Mouse (Mus musculus): ENCODE measurements at regions not wholly inside any gene's neighbourhood (a gene's known extent, or its start where the extent isn't known, plus 50 kb on each side); places are given as distances from the start of the nearest gene placed in this dataset.

- Histone ChIP-seq H3K4me1 (replicated peaks) (no peaks in the 10 kb centered on the region), H3K4me2 (replicated peaks) (no peak overlapping the region), H3K9ac (no peak overlapping the region), H3K27ac (no peak overlapping the region), H3K9me3 (no peaks in the 10 kb centered on the region), H3K36me3 (no peaks in the 10 kb centered on the region), H3K4me3 (replicated peaks) (no peak overlapping the region), H3K27me3 (replicated peaks) (0 out of 2 replicates have a peak, but pooled peaks cover 5% of the 10 kb centered on the region)
- WGBS, result 70% methylated on average over 4 of the region's 4 CpGs
- no peak for ATAC-seq
Observed at GRCm38 (mm10) chr8:26267569-26267968, 148.2 kb downstream of the Gm45692 start.

DNA sequence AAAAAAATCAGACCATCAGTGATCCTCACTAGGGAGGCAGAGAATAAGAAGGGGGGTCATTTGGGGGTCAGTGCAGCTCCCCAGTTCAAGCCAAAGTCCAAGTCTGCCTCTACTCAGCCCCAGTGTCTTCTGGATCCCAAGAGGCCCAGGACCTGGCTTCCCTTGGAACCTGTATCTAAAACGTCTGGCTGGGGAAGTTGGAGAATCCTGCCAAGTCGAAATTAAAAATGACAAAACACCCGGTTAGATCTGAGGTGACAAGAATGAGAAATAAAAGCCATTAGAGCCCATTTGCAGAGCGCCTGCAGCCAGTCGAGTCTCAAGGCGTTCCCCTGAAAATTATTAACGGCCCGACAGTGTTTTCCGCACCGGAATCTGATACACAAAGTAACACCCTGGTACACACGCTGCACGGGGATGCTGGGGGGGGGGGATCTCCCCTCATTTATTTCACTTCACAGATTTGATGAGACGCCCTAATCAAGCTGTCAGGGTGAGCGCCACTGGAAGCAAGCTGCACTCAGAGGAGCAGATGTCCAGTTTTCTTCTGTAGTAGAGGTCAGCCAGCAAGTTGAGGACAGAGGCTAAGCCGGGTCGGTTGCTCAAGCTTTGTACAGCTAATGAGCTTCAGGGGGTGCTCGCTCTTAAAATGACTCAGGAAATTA is 149.5 kb downstream of the Gm45692 start:
- H3K4me3 ChIP-seq (replicated peaks), result no peak overlapping the region
- no peaks in the 10 kb centered on the region for H3K4me1 ChIP-seq (replicated peaks)
- ATAC-seq, result no peak
- H3K4me2 ChIP-seq (replicated peaks), result no peak overlapping the region
- H3K9ac ChIP-seq, result no peak overlapping the region
- H3K9me3 ChIP-seq, result no peaks in the 10 kb centered on the region
- H3K27ac ChIP-seq, result no peak overlapping the region
- 53% methylated on average over 17 of the region's 17 CpGs for WGBS
- no peaks in the 10 kb centered on the region for H3K36me3 ChIP-seq
- H3K27me3 ChIP-seq (replicated peaks), result 0 out of 2 replicates have a peak, but pooled peaks cover 10% of the 10 kb centered on the region

- H3K36me3 ChIP-seq, result no peaks in the 10 kb centered on the region
- no peak for ATAC-seq
- H3K27me3 ChIP-seq (replicated peaks), result 0 out of 2 replicates have a peak, but pooled peaks cover 5% of the 10 kb centered on the region
- H3K27ac ChIP-seq, result no peak overlapping the region
- no peak overlapping the region for H3K4me2 ChIP-seq (replicated peaks)
- 39% methylated on average over 4 of the region's 4 CpGs for WGBS
- H3K9me3 ChIP-seq, result no peaks in the 10 kb centered on the region
- no peak overlapping the region for H3K4me3 ChIP-seq (replicated peaks)
- no peaks in the 10 kb centered on the region for H3K4me1 ChIP-seq (replicated peaks)
- no peak overlapping the region for H3K9ac ChIP-seq
Observed at GRCm38 (mm10) chr8:26272110-26272509, 152.8 kb downstream of the Gm45692 start.

DNA sequence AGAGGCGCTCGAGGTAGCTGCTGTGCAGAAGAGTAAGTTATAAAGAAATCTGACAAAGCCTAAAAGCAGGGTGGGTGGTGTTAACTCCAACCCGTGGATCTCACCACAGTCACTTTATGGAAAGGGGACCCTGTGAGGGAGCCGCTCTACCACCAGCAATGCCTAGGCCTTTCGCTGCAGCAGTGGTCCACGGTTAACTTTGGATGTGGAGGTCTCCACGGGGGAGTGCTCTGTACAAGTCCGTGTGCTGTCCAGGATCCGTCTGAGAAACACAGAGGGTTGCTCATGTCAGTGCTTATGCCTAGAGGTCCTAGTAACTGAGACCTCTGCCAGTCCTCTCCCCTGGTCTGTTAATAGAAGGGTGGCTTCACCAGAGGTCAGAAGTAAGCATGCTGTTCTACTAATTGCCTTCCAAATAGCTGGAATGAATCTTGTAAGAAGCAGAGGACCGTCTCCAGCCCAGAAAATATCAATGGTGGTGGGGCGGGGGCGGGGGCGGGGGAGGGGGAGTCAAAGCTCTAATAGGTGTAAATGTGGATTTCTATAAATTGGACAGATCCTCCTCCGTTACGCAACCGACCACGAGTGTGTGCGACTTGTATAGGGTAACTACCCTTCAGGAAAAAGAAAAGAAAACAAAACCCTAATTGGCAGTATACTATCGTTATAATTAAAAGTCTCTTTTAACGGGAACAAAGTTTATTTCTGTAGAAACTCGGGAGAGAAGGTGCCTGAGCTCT is 153.5 kb downstream of the Gm45692 start:
- Histone ChIP-seq H3K4me3 (replicated peaks) (no peak overlapping the region), H3K4me2 (replicated peaks) (peak overlapping the region; percentile 39), H3K36me3 (no peaks in the 10 kb centered on the region), H3K9me3 (no peaks in the 10 kb centered on the region), H3K9ac (no peak overlapping the region), H3K27me3 (replicated peaks) (0 out of 2 replicates have a peak, but pooled peaks cover 5% of the 10 kb centered on the region), H3K27ac (no peak overlapping the region), H3K4me1 (replicated peaks) (no peaks in the 10 kb centered on the region)
- WGBS, result 43% methylated on average over 21 of the region's 21 CpGs
- ATAC-seq, result no peak

GRCm38 (mm10) chr8:26273415-26273760 is 154.1 kb downstream of the Gm45692 start:
- 12% methylated on average over 12 of the region's 12 CpGs for WGBS
- Histone ChIP-seq H3K4me2 (replicated peaks) (peak overlapping the region; percentile 39), H3K36me3 (no peaks in the 10 kb centered on the region), H3K27me3 (replicated peaks) (0 out of 2 replicates have a peak, but pooled peaks cover 5% of the 10 kb centered on the region), H3K9me3 (no peaks in the 10 kb centered on the region), H3K4me1 (replicated peaks) (no peaks in the 10 kb centered on the region), H3K27ac (no peak overlapping the region), H3K9ac (no peak overlapping the region), H3K4me3 (replicated peaks) (no peak overlapping the region)
- no peak for ATAC-seq

DNA sequence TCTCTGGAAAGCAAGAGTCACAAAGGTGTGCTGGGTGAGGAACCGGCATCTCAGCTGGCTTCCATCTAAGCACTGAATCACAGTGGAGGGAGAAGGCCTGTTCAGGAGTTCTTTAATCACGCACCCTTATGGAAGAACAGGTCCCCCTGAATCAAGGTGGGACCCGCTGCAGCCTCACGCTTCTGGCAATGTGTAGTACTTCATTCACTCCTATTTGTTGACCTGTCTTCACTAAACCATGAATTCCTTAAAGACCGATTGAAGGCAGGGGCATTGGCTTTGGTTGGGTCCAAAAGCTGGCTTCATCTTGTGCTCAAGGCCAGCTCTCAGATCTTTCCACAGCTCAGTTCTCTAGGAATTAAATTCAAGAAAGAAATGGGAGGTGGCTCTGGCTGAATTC is 154.5 kb downstream of the Gm45692 start:
- Histone ChIP-seq H3K27ac (no peak overlapping the region), H3K36me3 (no peaks in the 10 kb centered on the region), H3K4me1 (replicated peaks) (no peaks in the 10 kb centered on the region), H3K9ac (no peak overlapping the region), H3K4me2 (replicated peaks) (peak overlapping the region; percentile 39; the same call in 1 of the 2 replicates), H3K9me3 (no peaks in the 10 kb centered on the region), H3K27me3 (replicated peaks) (0 out of 2 replicates have a peak, but pooled peaks cover 5% of the 10 kb centered on the region), H3K4me3 (replicated peaks) (no peak overlapping the region)
- 62% methylated on average over 5 of the region's 5 CpGs for WGBS
- no peak for ATAC-seq

GRCm38 (mm10) chr8:26274481-26274880 is 155.1 kb downstream of the Gm45692 start:
- Histone ChIP-seq H3K9ac (no peak overlapping the region), H3K9me3 (no peaks in the 10 kb centered on the region), H3K36me3 (no peaks in the 10 kb centered on the region), H3K27ac (no peak overlapping the region), H3K4me2 (replicated peaks) (no peak overlapping the region), H3K27me3 (replicated peaks) (0 out of 2 replicates have a peak, but pooled peaks cover 5% of the 10 kb centered on the region), H3K4me3 (replicated peaks) (no peak overlapping the region), H3K4me1 (replicated peaks) (no peaks in the 10 kb centered on the region)
- no peak for ATAC-seq
- WGBS, result 96% methylated on average over 6 of the region's 6 CpGs

DNA sequence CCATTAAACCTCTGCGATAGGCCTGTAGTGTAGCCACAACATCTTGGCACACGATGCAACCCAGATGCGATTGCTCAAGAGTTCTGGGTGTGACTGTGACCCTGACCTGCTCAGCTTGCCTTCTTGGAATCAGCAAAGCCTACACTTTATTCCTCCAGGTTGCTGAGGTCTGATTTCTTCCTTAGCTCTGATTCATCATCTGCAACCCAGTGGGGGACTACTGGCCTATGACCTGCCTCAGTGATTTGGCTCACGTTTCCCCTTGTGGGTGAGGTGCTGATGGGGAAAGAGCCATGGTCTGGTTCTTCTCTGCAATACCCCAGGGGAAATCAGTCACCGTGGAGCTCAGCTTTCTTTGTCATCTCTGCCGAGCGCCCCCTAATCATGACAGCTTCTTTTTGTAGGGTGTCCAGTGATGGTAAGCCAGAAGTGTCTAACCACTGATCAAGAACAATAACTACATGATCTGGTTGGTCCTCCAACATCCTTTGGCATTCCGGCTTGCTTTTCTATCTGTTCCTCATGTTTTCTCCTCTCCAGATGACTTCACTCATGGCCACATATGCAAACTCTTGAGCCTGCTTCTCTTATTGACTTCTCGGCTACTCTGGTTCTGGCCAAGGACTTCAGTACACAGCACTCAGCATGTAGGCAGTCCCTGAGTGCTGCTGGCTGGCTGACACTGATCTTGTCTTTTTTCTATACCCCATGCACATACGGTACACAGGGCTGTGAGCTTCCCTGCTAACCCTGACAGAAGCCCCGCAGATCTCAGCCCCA is 163.0 kb downstream of the Gm45692 start:
- no peak for ATAC-seq
- Histone ChIP-seq H3K27ac (no peak overlapping the region), H3K27me3 (replicated peaks) (no peaks in the 10 kb centered on the region), H3K9me3 (no peaks in the 10 kb centered on the region), H3K4me2 (replicated peaks) (no peak overlapping the region), H3K36me3 (no peaks in the 10 kb centered on the region), H3K4me1 (replicated peaks) (no peaks in the 10 kb centered on the region), H3K4me3 (replicated peaks) (no peak overlapping the region), H3K9ac (no peak overlapping the region)
- 78% methylated on average over 11 of the region's 11 CpGs for WGBS

GRCm38 (mm10) chr8:26283957-26284356 is 164.6 kb downstream of the Gm45692 start:
- no peak overlapping the region for H3K4me2 ChIP-seq (replicated peaks)
- no peaks in the 10 kb centered on the region for H3K27me3 ChIP-seq (replicated peaks)
- no peak overlapping the region for H3K27ac ChIP-seq
- H3K9me3 ChIP-seq, result no peaks in the 10 kb centered on the region
- no peak overlapping the region for H3K9ac ChIP-seq
- WGBS, result 68% methylated on average over 2 of the region's 2 CpGs
- no peaks in the 10 kb centered on the region for H3K4me1 ChIP-seq (replicated peaks)
- H3K4me3 ChIP-seq (replicated peaks), result no peak overlapping the region
- no peaks in the 10 kb centered on the region for H3K36me3 ChIP-seq
- no peak for ATAC-seq

- Histone ChIP-seq H3K4me3 (replicated peaks) (no peak overlapping the region), H3K27ac (no peak overlapping the region), H3K4me1 (replicated peaks) (no peaks in the 10 kb centered on the region), H3K27me3 (replicated peaks) (no peaks in the 10 kb centered on the region), H3K4me2 (replicated peaks) (no peak overlapping the region), H3K9me3 (no peaks in the 10 kb centered on the region), H3K9ac (no peak overlapping the region), H3K36me3 (no peaks in the 10 kb centered on the region)
- WGBS, result 69% methylated on average over 6 of the region's 6 CpGs
- ATAC-seq, result no peak
Observed at GRCm38 (mm10) chr8:26287665-26288064, 168.3 kb downstream of the Gm45692 start.

- H3K4me2 ChIP-seq (replicated peaks), result no peak overlapping the region
- H3K9ac ChIP-seq, result no peak overlapping the region
- no peaks in the 10 kb centered on the region for H3K36me3 ChIP-seq
- ATAC-seq, result no peak
- no peaks in the 10 kb centered on the region for H3K27me3 ChIP-seq (replicated peaks)
- 83% methylated on average over 4 of the region's 4 CpGs for WGBS
- H3K4me3 ChIP-seq (replicated peaks), result no peak overlapping the region
- H3K4me1 ChIP-seq (replicated peaks), result no peaks in the 10 kb centered on the region
- no peaks in the 10 kb centered on the region for H3K9me3 ChIP-seq
- H3K27ac ChIP-seq, result no peak overlapping the region
Observed at GRCm38 (mm10) chr8:26288163-26288562, 168.8 kb downstream of the Gm45692 start.

DNA sequence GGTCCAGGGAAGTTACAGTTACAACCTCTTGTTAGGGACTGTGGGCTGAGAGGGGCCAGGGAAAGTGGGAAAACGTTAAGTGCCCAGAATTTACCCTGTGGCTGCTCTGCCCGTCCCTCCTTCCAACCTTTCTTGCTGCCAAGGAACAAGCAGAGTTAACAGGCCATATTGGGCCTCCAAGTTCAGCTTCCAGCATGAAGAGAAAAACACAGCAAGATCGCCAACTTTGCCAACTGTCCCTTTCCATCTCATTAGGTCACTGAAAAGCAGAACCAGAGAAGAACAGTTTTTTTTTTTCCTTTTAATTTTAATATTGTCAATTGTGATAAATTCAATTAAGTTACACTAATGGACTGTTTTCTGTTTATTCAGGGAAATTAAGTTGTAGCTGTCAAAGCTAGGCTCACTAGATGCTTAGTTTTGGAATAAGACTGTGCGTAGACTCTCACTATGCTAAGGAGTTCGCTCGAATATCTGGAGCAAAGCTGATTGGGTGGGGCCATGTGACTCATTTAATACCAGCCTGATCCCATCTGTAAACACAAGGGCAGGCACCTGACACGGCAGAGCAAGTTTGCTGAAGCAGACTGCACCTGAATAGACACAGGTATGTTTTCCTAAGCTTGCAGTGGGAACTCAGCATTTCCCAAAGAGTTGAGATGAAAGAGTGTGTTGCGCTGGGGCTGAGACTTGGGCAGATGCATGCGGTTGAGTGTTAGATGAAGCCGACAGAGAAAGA is 178.9 kb downstream of the Gm45692 start:
- H3K27me3 ChIP-seq (replicated peaks), result no peaks in the 10 kb centered on the region
- no peaks in the 10 kb centered on the region for H3K4me1 ChIP-seq (replicated peaks)
- no peak overlapping the region for H3K27ac ChIP-seq
- no peaks in the 10 kb centered on the region for H3K36me3 ChIP-seq
- ATAC-seq, result peak; percentile 62
- no peak overlapping the region for H3K4me3 ChIP-seq (replicated peaks)
- no peak overlapping the region for H3K9ac ChIP-seq
- WGBS, result 67% methylated on average over 10 of the region's 10 CpGs
- H3K4me2 ChIP-seq (replicated peaks), result no peak overlapping the region
- H3K9me3 ChIP-seq, result no peaks in the 10 kb centered on the region
